Mouse (Mus musculus): ENCODE data around the gene Adam10. TPM values are rescaled to one million over a fixed set of nuclear protein-coding genes. Genes with fewer than 3 reads are reported as not detected.

Adam10 gene
- polyA plus RNA-seq, 1 experiment, result not detected

DNA sequence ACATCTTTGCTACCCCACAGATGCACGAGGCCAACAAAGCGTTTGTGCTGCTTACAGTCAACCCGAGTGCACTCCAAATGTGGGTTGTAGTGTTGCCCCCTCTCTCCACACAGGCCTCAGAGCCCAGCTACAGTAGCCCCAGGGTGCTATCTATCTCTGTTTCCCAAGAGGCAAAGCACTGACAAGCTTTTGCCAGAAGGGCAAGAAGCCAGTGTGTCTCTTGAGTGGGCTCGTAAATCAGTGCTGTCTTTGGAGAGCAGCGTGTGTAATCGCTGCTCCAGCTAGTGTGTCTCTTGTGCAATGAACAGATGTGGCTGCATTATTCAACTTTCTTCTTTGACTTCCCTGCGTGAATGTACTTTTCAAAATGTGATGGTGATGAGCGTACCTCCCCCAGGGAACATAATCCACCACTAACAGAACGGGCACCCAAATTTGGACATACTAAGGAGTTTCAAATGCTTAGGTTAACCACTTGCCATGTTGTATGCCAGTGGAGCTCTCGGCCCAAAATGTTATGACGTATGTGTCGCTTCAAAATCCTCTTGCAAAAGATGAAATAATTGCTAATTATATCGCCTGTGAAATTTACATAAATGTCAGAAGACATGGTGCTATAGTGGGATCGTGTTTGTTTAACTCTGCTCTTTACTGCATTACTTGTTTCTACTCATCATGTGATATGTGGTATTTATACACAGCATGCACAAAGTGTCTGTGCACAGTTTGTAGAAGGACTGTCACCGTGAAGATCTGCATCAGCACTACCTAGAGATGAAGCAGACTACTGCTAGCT is 116.0 kb downstream of the Adam10 start:
- Histone ChIP-seq H3K27ac (ENCODE audit: insufficient read depth, low read depth, low read length) (no peak overlapping the region), H3K4me1 (ENCODE audit: control insufficient read depth, insufficient read depth, low read length) (no peaks in the 10 kb centered on the region), H3K4me3 (ENCODE audit: insufficient read depth, low read depth, low read length) (no peak overlapping the region)
- WGBS, result 63% methylated on average over 15 of the region's 15 CpGs
- TF ChIP-seq POLR2A (IDR thresholded peaks at IDR 0.05; ENCODE audit: insufficient read depth, low read depth, low read length) (no peak), CTCF (IDR thresholded peaks at IDR 0.05; ENCODE audit: insufficient read depth, low read depth, low read length) (no peak)

GRCm38 (mm10) chr9:70795439-70795757 is 116.6 kb downstream of the Adam10 start:
- Histone ChIP-seq H3K27ac (ENCODE audit: insufficient read depth, low read depth, low read length) (no peak overlapping the region), H3K4me3 (ENCODE audit: insufficient read depth, low read depth, low read length) (no peak overlapping the region), H3K4me1 (ENCODE audit: control insufficient read depth, insufficient read depth, low read length) (no peaks in the 10 kb centered on the region)
- no peak for TF ChIP-seq POLR2A (IDR thresholded peaks at IDR 0.05; ENCODE audit: insufficient read depth, low read depth, low read length)
- 61% methylated on average over 2 of the region's 2 CpGs for WGBS

- WGBS, result 59% methylated on average over 8 of the region's 8 CpGs
Observed at GRCm38 (mm10) chr9:70800588-70801315, 122.0 kb downstream of the Adam10 start.

GRCm38 (mm10) chr9:70801761-70802160 is 123.0 kb downstream of the Adam10 start:
- Histone ChIP-seq H3K4me3 (ENCODE audit: insufficient read depth, low read depth, low read length) (no peak overlapping the region), H3K27ac (ENCODE audit: insufficient read depth, low read depth, low read length) (no peak overlapping the region), H3K4me1 (ENCODE audit: control insufficient read depth, insufficient read depth, low read length) (peaks cover 11% of the 10 kb centered on the region)
- WGBS, result 89% methylated on average over 3 of the region's 3 CpGs
- TF ChIP-seq POLR2A (IDR thresholded peaks at IDR 0.05; ENCODE audit: insufficient read depth, low read depth, low read length), result no peak

More at GRCm38 (mm10) chr9:70800588-70801315, 122.0 kb downstream of the Adam10 start:
- Histone ChIP-seq H3K4me1 (ENCODE audit: control insufficient read depth, insufficient read depth, low read length) (peaks cover 11% of the 10 kb centered on the region), H3K27ac (ENCODE audit: insufficient read depth, low read depth, low read length) (no peak overlapping the region), H3K4me3 (ENCODE audit: insufficient read depth, low read depth, low read length) (no peak overlapping the region)
- TF ChIP-seq POLR2A (IDR thresholded peaks at IDR 0.05; ENCODE audit: insufficient read depth, low read depth, low read length), result no peak
- no peak for TF ChIP-seq CTCF (IDR thresholded peaks at IDR 0.05; ENCODE audit: insufficient read depth, low read depth, low read length)

DNA sequence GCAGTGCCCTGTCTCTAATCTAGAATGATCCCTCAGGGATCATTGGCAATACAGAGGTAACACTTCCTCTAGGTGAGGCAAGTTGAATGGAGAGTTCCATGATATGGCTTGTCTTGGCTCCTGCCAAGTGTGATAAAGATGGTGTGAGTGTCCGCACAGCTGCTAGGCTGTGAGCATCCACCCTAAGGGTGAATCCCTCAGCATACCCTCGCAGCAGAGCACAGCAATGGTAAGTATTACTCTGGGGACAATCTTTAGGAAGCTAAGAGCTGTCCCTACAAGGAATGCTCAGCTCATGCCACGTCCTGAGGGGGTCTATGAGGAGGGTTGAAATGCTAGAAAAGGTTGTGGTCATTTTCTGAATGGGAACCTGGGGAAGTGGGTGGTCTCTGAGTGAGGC is 124.0 kb downstream of the Adam10 start:
- WGBS, result 89% methylated on average over 3 of the region's 3 CpGs
- no peak overlapping the region for H3K27ac ChIP-seq (ENCODE audit: insufficient read depth, low read depth, low read length)
- no peak overlapping the region for H3K4me3 ChIP-seq (ENCODE audit: insufficient read depth, low read depth, low read length)
- H3K4me1 ChIP-seq (ENCODE audit: control insufficient read depth, insufficient read depth, low read length), result peaks cover 14% of the 10 kb centered on the region
- no peak for TF ChIP-seq CTCF (IDR thresholded peaks at IDR 0.05; ENCODE audit: insufficient read depth, low read depth, low read length)
- TF ChIP-seq POLR2A (IDR thresholded peaks at IDR 0.05; ENCODE audit: insufficient read depth, low read depth, low read length), result no peak

- Histone ChIP-seq H3K4me3 (ENCODE audit: insufficient read depth, low read depth, low read length) (no peak overlapping the region), H3K4me1 (ENCODE audit: control insufficient read depth, insufficient read depth, low read length) (peaks cover 11% of the 10 kb centered on the region), H3K27ac (ENCODE audit: insufficient read depth, low read depth, low read length) (no peak overlapping the region)
- 36% methylated on average over 1 of the region's 1 CpGs for WGBS
- no peak for TF ChIP-seq POLR2A (IDR thresholded peaks at IDR 0.05; ENCODE audit: insufficient read depth, low read depth, low read length)
- TF ChIP-seq CTCF (IDR thresholded peaks at IDR 0.05; ENCODE audit: insufficient read depth, low read depth, low read length), result no peak
Observed at GRCm38 (mm10) chr9:70806069-70806468, 127.3 kb downstream of the Adam10 start.

DNA sequence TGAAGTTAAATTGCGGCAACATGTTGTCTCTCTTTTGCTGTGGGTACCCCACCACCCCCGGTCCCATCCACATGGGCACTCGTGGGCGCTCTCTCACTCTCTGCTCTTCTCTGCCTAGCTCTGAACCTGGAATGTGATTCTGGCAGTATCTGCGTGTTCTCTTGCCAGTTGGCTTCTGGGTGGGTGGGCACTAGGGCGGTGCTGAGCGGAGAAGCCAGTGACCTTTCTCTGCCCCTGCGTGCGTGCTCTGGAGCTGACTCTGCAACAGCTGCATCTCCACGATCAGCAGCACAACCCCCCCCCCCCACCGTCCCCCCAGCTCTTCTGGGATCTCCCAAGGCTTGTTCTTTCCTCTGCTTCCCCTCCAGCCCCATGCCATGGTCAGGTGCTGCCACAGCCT is 128.9 kb downstream of the Adam10 start:
- TF ChIP-seq POLR2A (IDR thresholded peaks at IDR 0.05; ENCODE audit: insufficient read depth, low read depth, low read length) (no peak), CTCF (IDR thresholded peaks at IDR 0.05; ENCODE audit: insufficient read depth, low read depth, low read length) (no peak)
- WGBS, result 69% methylated on average over 11 of the region's 11 CpGs
- Histone ChIP-seq H3K27ac (ENCODE audit: insufficient read depth, low read depth, low read length) (no peak overlapping the region), H3K4me3 (ENCODE audit: insufficient read depth, low read depth, low read length) (no peak overlapping the region), H3K4me1 (ENCODE audit: control insufficient read depth, insufficient read depth, low read length) (peaks cover 7% of the 10 kb centered on the region; the same call in 1 of the 2 replicates)

DNA sequence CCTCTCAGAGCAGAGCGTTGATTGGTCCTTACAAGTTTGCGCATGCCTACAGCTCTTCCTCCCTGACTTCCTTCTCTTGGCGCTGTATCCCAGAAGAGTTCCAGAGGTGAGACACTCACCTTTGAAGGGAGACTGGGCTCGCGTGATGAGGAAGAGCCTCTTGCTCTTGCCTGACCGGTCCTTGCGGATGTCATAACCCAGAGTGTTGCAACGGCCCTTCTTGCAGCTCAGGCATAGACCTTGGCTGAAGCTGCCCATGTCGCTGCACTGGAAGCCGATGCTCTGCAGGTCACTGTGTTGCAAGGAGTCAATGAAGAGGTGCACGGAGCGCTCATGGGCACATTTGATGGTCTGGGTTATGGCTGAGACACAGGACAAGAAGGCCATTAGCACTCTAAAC is 133.8 kb downstream of the Adam10 start:
- TF ChIP-seq CTCF (IDR thresholded peaks at IDR 0.05; ENCODE audit: insufficient read depth, low read depth, low read length) (no peak), POLR2A (IDR thresholded peaks at IDR 0.05; ENCODE audit: insufficient read depth, low read depth, low read length) (no peak)
- 96% methylated on average over 12 of the region's 12 CpGs for WGBS
- Histone ChIP-seq H3K27ac (ENCODE audit: insufficient read depth, low read depth, low read length) (no peak overlapping the region), H3K4me3 (ENCODE audit: insufficient read depth, low read depth, low read length) (no peak overlapping the region), H3K4me1 (ENCODE audit: control insufficient read depth, insufficient read depth, low read length) (peaks cover 16% of the 10 kb centered on the region)

GRCm38 (mm10) chr9:70816701-70817305 is 138.0 kb downstream of the Adam10 start:
- no peak overlapping the region for H3K4me3 ChIP-seq (ENCODE audit: insufficient read depth, low read depth, low read length)
- H3K27ac ChIP-seq (ENCODE audit: insufficient read depth, low read depth, low read length), result peak overlapping the region; percentile 41
- peaks cover 12% of the 10 kb centered on the region for H3K4me1 ChIP-seq (ENCODE audit: control insufficient read depth, insufficient read depth, low read length)
- TF ChIP-seq CTCF (IDR thresholded peaks at IDR 0.05; ENCODE audit: insufficient read depth, low read depth, low read length) (no peak), POLR2A (IDR thresholded peaks at IDR 0.05; ENCODE audit: insufficient read depth, low read depth, low read length) (no peak)
- 61% methylated on average over 14 of the region's 14 CpGs for WGBS

Measured in olfactory bulb, adult 2 months (tissue).